Mouse (Mus musculus): Measurements from ENCODE around the gene Cmah.

Cmah gene

GRCm38 (mm10) chr13:24327201-24327600, at the start of gene Cmah:
Cmah (plus strand) TSS chr13:24327404.
- no peak for DNase-seq (ENCODE audit: low read depth, low spot score)

GRCm38 (mm10) chr13:24279407-24279761, 47.8 kb upstream of the Cmah start:
- DNase-seq (ENCODE audit: low read depth, low spot score): no peak

GRCm38 (mm10) chr13:24279762-24280438, 47.3 kb upstream of the Cmah start:
- DNase-seq (ENCODE audit: low read depth, low spot score): peak; percentile 20

- peak; percentile 88 for DNase-seq (ENCODE audit: low read depth, low spot score)
Observed at GRCm38 (mm10) chr13:24280439-24281431, 46.5 kb upstream of the Cmah start, which contains the start of gene Carmil1. Carmil1 (minus strand) TSS chr13:24280795.

- DNase-seq (ENCODE audit: low read depth, low spot score): no peak
Observed at GRCm38 (mm10) chr13:24287381-24287780, 39.8 kb upstream of the Cmah start.

- DNase-seq (ENCODE audit: low read depth, low spot score): peak; percentile 76
Observed at GRCm38 (mm10) chr13:24297252-24297651, 30.0 kb upstream of the Cmah start.

- DNase-seq (ENCODE audit: low read depth, low spot score): no peak
Observed at GRCm38 (mm10) chr13:24305486-24305885, 21.7 kb upstream of the Cmah start.

GRCm38 (mm10) chr13:24306248-24306647, 21.0 kb upstream of the Cmah start:
- no peak for DNase-seq (ENCODE audit: low read depth, low spot score)

- no peak for DNase-seq (ENCODE audit: low read depth, low spot score)
Observed at GRCm38 (mm10) chr13:24311011-24311940, 15.9 kb upstream of the Cmah start.

GRCm38 (mm10) chr13:24316563-24316962, 10.6 kb upstream of the Cmah start:
- DNase-seq (ENCODE audit: low read depth, low spot score): no peak

- peak; percentile 53 for DNase-seq (ENCODE audit: low read depth, low spot score)
Observed at GRCm38 (mm10) chr13:24318618-24319017, 8.6 kb upstream of the Cmah start.

- no peak for DNase-seq (ENCODE audit: low read depth, low spot score)
Observed at GRCm38 (mm10) chr13:24321313-24321712, 5.9 kb upstream of the Cmah start.

GRCm38 (mm10) chr13:24328036-24328817, 1.0 kb downstream of the Cmah start:
- no peak for DNase-seq (ENCODE audit: low read depth, low spot score)

GRCm38 (mm10) chr13:24330128-24330527, 2.9 kb downstream of the Cmah start:
- no peak for DNase-seq (ENCODE audit: low read depth, low spot score)

- DNase-seq (ENCODE audit: low read depth, low spot score): no peak
Observed at GRCm38 (mm10) chr13:24330836-24331523, 3.8 kb downstream of the Cmah start.

GRCm38 (mm10) chr13:24332537-24332936, 5.3 kb downstream of the Cmah start:
- DNase-seq (ENCODE audit: low read depth, low spot score): no peak

GRCm38 (mm10) chr13:24336818-24337217, 9.6 kb downstream of the Cmah start:
- no peak for DNase-seq (ENCODE audit: low read depth, low spot score)

- no peak for DNase-seq (ENCODE audit: low read depth, low spot score)
Observed at GRCm38 (mm10) chr13:24337874-24338273, 10.7 kb downstream of the Cmah start.

GRCm38 (mm10) chr13:24338343-24338861, 11.2 kb downstream of the Cmah start:
- DNase-seq (ENCODE audit: low read depth, low spot score): no peak

- no peak for DNase-seq (ENCODE audit: low read depth, low spot score)
Observed at GRCm38 (mm10) chr13:24339907-24340306, 12.7 kb downstream of the Cmah start.
